Mouse (Mus musculus) CH12.LX (cell line): ENCODE measurements around the gene Map2k1.

ENCODE experiments used
- CTCF ChIP-seq, 2 experiments: IDR thresholded peaks in 1 of 2; conservative IDR thresholded peaks in 1 of 2; 2 replicates each; pipeline ENCODE4 v1.5.1; 2011 to 2012; ENCODE audit warnings: low read depth in 2 of 2, low read length in 2 of 2, improper control_type of control experiment in 1 of 2, inconsistent platforms in 1 of 2, mild to moderate bottlenecking in 1 of 2, moderate library complexity in 1 of 2
- EP300 ChIP-seq: IDR thresholded peaks from 2 replicates; pipeline ENCODE4 v1.6.1; 2011; ENCODE audit warnings: low read length, improper control_type of control experiment
- JUND ChIP-seq: conservative IDR thresholded peaks from 2 replicates; pipeline ENCODE4 v1.6.1; 2011; ENCODE audit warnings: low read depth, low read length, improper control_type of control experiment
- MAX ChIP-seq: IDR thresholded peaks from 2 replicates; pipeline ENCODE4 v1.6.1; 2011; ENCODE audit warnings: low read length, improper control_type of control experiment
- MAZ ChIP-seq: IDR thresholded peaks from 2 replicates; pipeline ENCODE4 v1.6.1; 2012; ENCODE audit warnings: low read depth, mild to moderate bottlenecking, inconsistent platforms, low read length, improper control_type of control experiment, moderate library complexity
- MYC ChIP-seq: IDR thresholded peaks from 2 replicates; pipeline ENCODE4 v1.6.1; 2011; ENCODE audit warnings: low read depth, mild to moderate bottlenecking, improper control_type of control experiment, low read length
- POLR2A ChIP-seq: IDR thresholded peaks from 2 replicates; pipeline ENCODE4 v1.6.1; 2011; ENCODE audit warnings: low read depth, mild to moderate bottlenecking, improper control_type of control experiment, low read length
- SIN3A ChIP-seq: IDR thresholded peaks from 2 replicates; pipeline ENCODE4 v1.6.1; 2012; ENCODE audit warnings: low read length, improper control_type of control experiment, inconsistent platforms
- TBP ChIP-seq: conservative IDR thresholded peaks from 2 replicates; pipeline ENCODE4 v1.6.1; 2011; ENCODE audit warnings: low read depth, low read length, improper control_type of control experiment

DNA sequence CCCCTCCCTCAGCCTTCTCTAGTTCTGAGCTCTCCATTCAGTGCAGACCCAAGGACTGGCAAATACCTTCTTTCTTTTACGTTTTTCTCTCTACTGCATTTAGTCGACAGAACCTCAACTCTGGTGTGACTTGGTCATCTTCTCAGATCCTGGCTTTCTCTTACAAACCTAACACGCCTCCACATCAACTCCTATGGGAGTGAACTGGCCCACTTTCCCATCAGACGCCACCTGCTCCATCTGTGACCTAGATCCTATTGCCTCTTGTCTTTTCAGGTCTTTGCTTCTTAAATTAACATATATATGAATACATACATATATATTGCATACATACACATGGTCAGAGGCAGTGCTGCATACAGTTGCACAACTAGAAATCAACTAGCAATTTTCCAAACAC is 20.3 kb upstream of the Map2k1 start:
- no peak for TF ChIP-seq POLR2A
- TF ChIP-seq CTCF (conservative IDR thresholded peaks at IDR 0.05 in 1 of 2, IDR thresholded peaks at IDR 0.05 in 1 of 2; ENCODE audit: low read depth in 2 of 2, low read length in 2 of 2) = no peak
- no peak for TF ChIP-seq JUND
- no peak for TF ChIP-seq MAX
- TF ChIP-seq TBP = no peak
- no peak for TF ChIP-seq MYC
- TF ChIP-seq MAZ = no peak
- no peak for TF ChIP-seq EP300
- no peak for TF ChIP-seq SIN3A
